Mouse (Mus musculus): ENCODE results near the gene Cplx3. TPM values are rescaled to one million over a fixed set of nuclear protein-coding genes. Genes with fewer than 3 reads are reported as not detected.

Cplx3 gene
- polyA plus RNA-seq, 1 experiment from 2014 or later, result 0.96 TPM

GRCm38 (mm10) chr9:57560861-57561710, 45.0 kb downstream of the Cplx3 start, which contains the start of gene Scamp2:
TSS of gene Scamp2 (plus strand) at chr9:57560943.
- Histone ChIP-seq H3K9ac (replicated peaks; ENCODE audit: low read length) (peak within 1 kb of the TSS; percentile 57), H3K27me3 (ENCODE audit: control insufficient read depth, insufficient read depth, low read length) (no peaks in the 10 kb centered on the region), H3K4me2 (ENCODE audit: low read length) (peak within 1 kb of the TSS; percentile 75), H3K9me3 (ENCODE audit: control insufficient read depth, low read length) (no peaks in the 10 kb centered on the region), H3K4me3 (replicated peaks; ENCODE audit: low read depth, low read length) (peak within 1 kb of the TSS; percentile 52), H3K36me3 (ENCODE audit: control insufficient read depth, insufficient read depth, low read length) (no peaks in the 10 kb centered on the region), H3K4me1 (ENCODE audit: control insufficient read depth, insufficient read depth, low read length) (peaks cover 15% of the 10 kb centered on the region), H3K27ac (replicated peaks; ENCODE audit: low read depth, low read length) (peak within 1 kb of the TSS; percentile 84)
- peak; percentile 99 for ATAC-seq (ENCODE audit: low FRiP score, low TSS enrichment)
- DNase-seq, result peak; percentile 97
- WGBS, result 2% methylated on average over 37 of the region's 37 CpGs

- Histone ChIP-seq H3K27me3 (ENCODE audit: control insufficient read depth, insufficient read depth, low read length) (no peaks in the 10 kb centered on the region), H3K9ac (replicated peaks; ENCODE audit: low read length) (peak overlapping the region; percentile 57), H3K27ac (replicated peaks; ENCODE audit: low read depth, low read length) (peak overlapping the region; percentile 84), H3K4me2 (ENCODE audit: low read length) (peak overlapping the region; percentile 75), H3K4me1 (ENCODE audit: control insufficient read depth, insufficient read depth, low read length) (peaks cover 15% of the 10 kb centered on the region), H3K4me3 (replicated peaks; ENCODE audit: low read depth, low read length) (peak overlapping the region; percentile 52), H3K9me3 (ENCODE audit: control insufficient read depth, low read length) (no peaks in the 10 kb centered on the region), H3K36me3 (ENCODE audit: control insufficient read depth, insufficient read depth, low read length) (no peaks in the 10 kb centered on the region)
- DNase-seq (peak; percentile 45), ATAC-seq (ENCODE audit: low FRiP score, low TSS enrichment) (peak; percentile 12; the same call in 1 of the 2 replicates)
- WGBS, result 27% methylated on average over 7 of the region's 7 CpGs
Observed at GRCm38 (mm10) chr9:57560263-57560662, 45.8 kb downstream of the Cplx3 start.

GRCm38 (mm10) chr9:57559568-57559967, 46.5 kb downstream of the Cplx3 start:
- WGBS, result 74% methylated on average over 2 of the region's 2 CpGs
- no peaks in the 10 kb centered on the region for H3K36me3 ChIP-seq (ENCODE audit: control insufficient read depth, insufficient read depth, low read length)

GRCm38 (mm10) chr9:57558625-57559024, 47.5 kb downstream of the Cplx3 start:
- no peaks in the 10 kb centered on the region for H3K9me3 ChIP-seq (ENCODE audit: control insufficient read depth, low read length)
- no peak for DNase-seq
- H3K4me2 ChIP-seq (ENCODE audit: low read length), result no peak overlapping the region
- H3K27me3 ChIP-seq (ENCODE audit: control insufficient read depth, insufficient read depth, low read length), result no peaks in the 10 kb centered on the region
- no peak overlapping the region for H3K27ac ChIP-seq (replicated peaks; ENCODE audit: low read depth, low read length)
- WGBS, result 89% methylated on average over 4 of the region's 4 CpGs
- peaks cover 15% of the 10 kb centered on the region for H3K4me1 ChIP-seq (ENCODE audit: control insufficient read depth, insufficient read depth, low read length)
- no peak overlapping the region for H3K4me3 ChIP-seq (replicated peaks; ENCODE audit: low read depth, low read length)
- ATAC-seq (ENCODE audit: low FRiP score, low TSS enrichment), result no peak
- H3K36me3 ChIP-seq (ENCODE audit: control insufficient read depth, insufficient read depth, low read length), result no peaks in the 10 kb centered on the region
- H3K9ac ChIP-seq (replicated peaks; ENCODE audit: low read length), result no peak overlapping the region

More at GRCm38 (mm10) chr9:57559568-57559967, 46.5 kb downstream of the Cplx3 start:
- Histone ChIP-seq H3K4me2 (ENCODE audit: low read length) (no peak overlapping the region), H3K27me3 (ENCODE audit: control insufficient read depth, insufficient read depth, low read length) (no peaks in the 10 kb centered on the region), H3K9ac (replicated peaks; ENCODE audit: low read length) (no peak overlapping the region), H3K9me3 (ENCODE audit: control insufficient read depth, low read length) (no peaks in the 10 kb centered on the region), H3K4me1 (ENCODE audit: control insufficient read depth, insufficient read depth, low read length) (peaks cover 15% of the 10 kb centered on the region), H3K27ac (replicated peaks; ENCODE audit: low read depth, low read length) (no peak overlapping the region), H3K4me3 (replicated peaks; ENCODE audit: low read depth, low read length) (no peak overlapping the region)
- ATAC-seq (ENCODE audit: low FRiP score, low TSS enrichment) (no peak), DNase-seq (no peak)

- Histone ChIP-seq H3K9ac (replicated peaks; ENCODE audit: low read length) (no peak overlapping the region), H3K4me3 (replicated peaks; ENCODE audit: low read depth, low read length) (no peak overlapping the region), H3K36me3 (ENCODE audit: control insufficient read depth, insufficient read depth, low read length) (no peaks in the 10 kb centered on the region), H3K4me2 (ENCODE audit: low read length) (no peak overlapping the region), H3K27ac (replicated peaks; ENCODE audit: low read depth, low read length) (no peak overlapping the region), H3K27me3 (ENCODE audit: control insufficient read depth, insufficient read depth, low read length) (no peaks in the 10 kb centered on the region), H3K4me1 (ENCODE audit: control insufficient read depth, insufficient read depth, low read length) (peaks cover 13% of the 10 kb centered on the region), H3K9me3 (ENCODE audit: control insufficient read depth, low read length) (no peaks in the 10 kb centered on the region)
- no peak for DNase-seq
- 80% methylated on average over 3 of the region's 3 CpGs for WGBS
- no peak for ATAC-seq (ENCODE audit: low FRiP score, low TSS enrichment)
Observed at GRCm38 (mm10) chr9:57557215-57557614, 48.9 kb downstream of the Cplx3 start.

GRCm38 (mm10) chr9:57554753-57555152, 51.3 kb downstream of the Cplx3 start:
- DNase-seq (no peak), ATAC-seq (ENCODE audit: low FRiP score, low TSS enrichment) (no peak)
- Histone ChIP-seq H3K4me3 (replicated peaks; ENCODE audit: low read depth, low read length) (no peak overlapping the region), H3K36me3 (ENCODE audit: control insufficient read depth, insufficient read depth, low read length) (peaks cover 11% of the 10 kb centered on the region; the same call in 1 of the 2 replicates), H3K4me1 (ENCODE audit: control insufficient read depth, insufficient read depth, low read length) (peaks cover 6% of the 10 kb centered on the region; the same call in 1 of the 2 replicates), H3K27ac (replicated peaks; ENCODE audit: low read depth, low read length) (no peak overlapping the region), H3K9me3 (ENCODE audit: control insufficient read depth, low read length) (no peaks in the 10 kb centered on the region), H3K9ac (replicated peaks; ENCODE audit: low read length) (no peak overlapping the region), H3K27me3 (ENCODE audit: control insufficient read depth, insufficient read depth, low read length) (no peaks in the 10 kb centered on the region), H3K4me2 (ENCODE audit: low read length) (no peak overlapping the region)
- 35% methylated on average over 3 of the region's 3 CpGs for WGBS

GRCm38 (mm10) chr9:57553119-57553518, 53.0 kb downstream of the Cplx3 start:
- peaks cover 6% of the 10 kb centered on the region; the same call in 1 of the 2 replicates for H3K4me1 ChIP-seq (ENCODE audit: control insufficient read depth, insufficient read depth, low read length)
- DNase-seq (no peak), ATAC-seq (ENCODE audit: low FRiP score, low TSS enrichment) (no peak)
- no peak overlapping the region for H3K4me2 ChIP-seq (ENCODE audit: low read length)
- no peaks in the 10 kb centered on the region for H3K27me3 ChIP-seq (ENCODE audit: control insufficient read depth, insufficient read depth, low read length)
- WGBS, result 65% methylated on average over 11 of the region's 11 CpGs
- H3K36me3 ChIP-seq (ENCODE audit: control insufficient read depth, insufficient read depth, low read length), result peaks cover 27% of the 10 kb centered on the region
- H3K4me3 ChIP-seq (replicated peaks; ENCODE audit: low read depth, low read length), result no peak overlapping the region
- no peak overlapping the region for H3K27ac ChIP-seq (replicated peaks; ENCODE audit: low read depth, low read length)
- H3K9me3 ChIP-seq (ENCODE audit: control insufficient read depth, low read length), result no peaks in the 10 kb centered on the region
- no peak overlapping the region for H3K9ac ChIP-seq (replicated peaks; ENCODE audit: low read length)

GRCm38 (mm10) chr9:57552139-57552887, 53.8 kb downstream of the Cplx3 start, which contains the start of gene Mpi:
TSS of gene Mpi (minus strand) at chr9:57552763.
- peak within 1 kb of the TSS; percentile 49 for H3K4me3 ChIP-seq (replicated peaks; ENCODE audit: low read depth, low read length)
- peak; percentile 91 for DNase-seq
- peak; percentile 46; the same call in 1 of the 2 replicates for ATAC-seq (ENCODE audit: low FRiP score, low TSS enrichment)
- no peak within 1 kb of the TSS for H3K27ac ChIP-seq (replicated peaks; ENCODE audit: low read depth, low read length)
- H3K4me1 ChIP-seq (ENCODE audit: control insufficient read depth, insufficient read depth, low read length), result peaks cover 6% of the 10 kb centered on the region; the same call in 1 of the 2 replicates
- peak within 1 kb of the TSS; percentile 60 for H3K4me2 ChIP-seq (ENCODE audit: low read length)
- peaks cover 35% of the 10 kb centered on the region for H3K36me3 ChIP-seq (ENCODE audit: control insufficient read depth, insufficient read depth, low read length)
- whole genome bisulfite sequencing, result under 1% methylated on average over 28 of the region's 28 CpGs
- no peaks in the 10 kb centered on the region for H3K9me3 ChIP-seq (ENCODE audit: control insufficient read depth, low read length)
- no peaks in the 10 kb centered on the region for H3K27me3 ChIP-seq (ENCODE audit: control insufficient read depth, insufficient read depth, low read length)
- peak within 1 kb of the TSS; percentile 49 for H3K9ac ChIP-seq (replicated peaks; ENCODE audit: low read length)

Measured in midbrain, embryonic 14.5 days (tissue).